Mouse (Mus musculus) central nervous system, embryonic 14 days (tissue): ENCODE data around the gene Ccdc80. TPM values are rescaled to one million over a fixed set of nuclear protein-coding genes. Genes with fewer than 3 reads are reported as not detected.

Experiments used
- polyA plus RNA-seq: library from polyadenylated mRNA; depleted of rRNA; stranded (reverse); fragments of >200 nt; gene quantifications from 2 replicates; pipeline ENCODE4 v1.2.3, GENCODE M21; 2012; rRNA removed

Gene Ccdc80
- polyA plus RNA-seq: 8.5 and 20.8 TPM in 2 replicates

GRCm38 (mm10) chr16:45093137-45093731, at the start of gene Ccdc80:
TSS of gene Ccdc80 (plus strand) at chr16:45093402.

GRCm38 (mm10) chr16:45158522-45159388, 65.6 kb downstream of the Ccdc80 start, which contains the start of the genes Slc35a5 and Atg3:
TSS of gene Slc35a5 (minus strand) at chr16:45158706.
TSS of gene Atg3 (plus strand) at chr16:45158785.

Other genes with a start within 250 kb of the Ccdc80 start
- gene Cd200r2, start 226.3 kb upstream of the Ccdc80 start, polyA plus RNA-seq: 0.04 TPM in 2 replicates
- gene Cd200r3, start 149.7 kb upstream of the Ccdc80 start, polyA plus RNA-seq: 0.04 and 0.11 TPM in 2 replicates
- 17.8 and 22.1 TPM in 2 replicates for gene Slc35a5, start 65.3 kb downstream of the Ccdc80 start, polyA plus RNA-seq
- 36.8 and 39.7 TPM in 2 replicates for gene Atg3, start 65.4 kb downstream of the Ccdc80 start, polyA plus RNA-seq
- gene Btla, start 130.9 kb downstream of the Ccdc80 start, polyA plus RNA-seq: 0.25 and 0.39 TPM in 2 replicates